Mouse (Mus musculus): ENCODE results near the gene Nckap1.
A peak's percentile ranks its signal among the peaks of the same experiment; 100 is the strongest.

Gene Nckap1

DNA sequence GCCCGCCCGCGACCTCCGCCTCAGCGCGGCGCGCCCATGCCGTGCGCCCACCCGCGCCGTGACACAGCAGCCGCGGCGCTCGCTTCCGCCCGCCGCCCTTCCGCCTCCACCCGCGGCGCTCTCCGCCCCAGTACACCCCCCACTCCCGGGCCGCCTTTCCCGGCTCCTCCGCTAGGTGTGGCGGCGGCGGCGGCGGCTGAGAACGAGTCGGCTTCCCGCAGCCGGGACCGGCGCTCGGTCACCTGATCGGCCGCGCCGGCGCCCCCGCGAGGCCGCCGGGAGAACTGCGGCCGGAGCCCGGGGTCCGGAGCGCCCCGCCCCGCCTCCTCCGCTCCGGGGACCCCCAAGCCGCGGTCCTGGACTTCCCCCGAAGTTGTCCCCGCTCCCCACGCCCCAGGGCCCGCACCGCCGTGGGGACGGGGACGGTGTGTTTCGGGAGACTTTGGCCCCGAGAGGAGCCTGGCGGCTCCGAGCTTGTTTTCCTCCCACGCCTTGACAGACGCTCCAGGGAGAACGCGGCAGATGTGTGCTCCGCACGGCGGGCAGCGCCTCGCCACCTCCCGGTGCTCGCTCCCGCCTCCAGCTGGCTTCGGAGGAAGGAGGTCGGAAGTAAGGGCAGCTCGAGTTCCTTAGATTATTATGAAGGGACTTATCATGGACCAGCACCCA, at the start of gene Nckap1:
Gene Nckap1 (minus strand): TSS at position 338 of the 669 bp plus-strand sequence.
- DNase-seq (ENCODE audit: low spot score in 2 of 2) = peak; percentile 73 to 79

DNA sequence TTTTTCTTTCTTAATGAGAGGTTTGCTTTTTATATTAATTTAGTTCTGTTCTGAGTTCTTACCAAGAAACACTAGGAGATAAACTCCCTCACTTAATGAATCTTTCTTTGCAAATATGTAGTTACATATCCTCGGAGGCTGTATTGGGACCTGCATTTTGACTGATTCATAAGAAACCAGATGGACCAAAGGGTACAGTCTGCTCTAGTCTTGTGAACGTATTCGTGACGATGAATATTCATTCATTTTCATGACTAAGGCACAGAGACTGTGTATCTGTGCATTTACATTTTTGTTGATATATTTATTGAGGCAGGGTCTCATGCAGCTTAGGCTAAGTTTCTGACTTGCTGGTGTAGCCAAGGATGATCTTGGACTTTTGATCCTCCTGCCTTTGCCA, 43.3 kb upstream of the Nckap1 start:
- no peak for DNase-seq (ENCODE audit: low spot score in 2 of 2)

DNA sequence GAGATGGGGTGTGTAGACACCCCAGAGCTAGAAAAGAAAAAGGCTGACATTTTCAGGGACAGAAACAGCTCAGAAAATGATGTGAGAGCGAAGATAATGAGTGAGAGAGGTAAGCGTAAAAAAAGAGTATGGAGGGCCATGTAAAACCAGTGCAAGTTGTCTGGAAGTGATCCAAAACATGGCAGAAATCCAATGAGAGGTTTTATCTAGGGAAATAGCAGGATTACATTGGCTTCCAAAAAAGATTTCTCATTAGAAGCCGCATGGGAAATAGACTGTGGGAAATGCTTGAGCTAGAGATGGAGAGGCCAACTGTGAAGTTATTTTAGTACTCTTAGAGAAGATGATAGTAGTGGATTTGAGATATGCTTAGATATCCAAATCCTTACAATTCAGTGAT, 40.7 kb upstream of the Nckap1 start:
- no peak for DNase-seq (ENCODE audit: low spot score in 2 of 2)

DNA sequence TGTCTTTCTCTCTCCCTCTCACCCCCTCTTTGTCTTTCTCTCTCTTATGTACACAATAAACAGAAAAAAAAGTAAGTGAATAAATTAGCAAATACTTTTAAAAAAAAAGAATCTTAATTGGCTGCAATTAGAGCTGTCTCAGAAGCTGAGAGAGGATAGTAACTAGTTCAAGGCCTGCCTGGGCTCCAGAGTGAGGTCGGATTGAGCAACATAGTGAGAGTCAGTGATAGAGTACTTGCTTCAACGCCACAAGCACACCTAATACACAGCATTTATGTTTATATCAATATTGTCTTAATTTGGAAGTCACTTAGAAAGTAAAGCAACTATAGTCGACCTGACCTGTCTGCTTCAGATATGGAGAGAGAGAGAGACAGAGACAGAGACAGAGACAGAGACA, 37.8 kb upstream of the Nckap1 start:
- DNase-seq (ENCODE audit: low spot score in 2 of 2) = no peak

DNA sequence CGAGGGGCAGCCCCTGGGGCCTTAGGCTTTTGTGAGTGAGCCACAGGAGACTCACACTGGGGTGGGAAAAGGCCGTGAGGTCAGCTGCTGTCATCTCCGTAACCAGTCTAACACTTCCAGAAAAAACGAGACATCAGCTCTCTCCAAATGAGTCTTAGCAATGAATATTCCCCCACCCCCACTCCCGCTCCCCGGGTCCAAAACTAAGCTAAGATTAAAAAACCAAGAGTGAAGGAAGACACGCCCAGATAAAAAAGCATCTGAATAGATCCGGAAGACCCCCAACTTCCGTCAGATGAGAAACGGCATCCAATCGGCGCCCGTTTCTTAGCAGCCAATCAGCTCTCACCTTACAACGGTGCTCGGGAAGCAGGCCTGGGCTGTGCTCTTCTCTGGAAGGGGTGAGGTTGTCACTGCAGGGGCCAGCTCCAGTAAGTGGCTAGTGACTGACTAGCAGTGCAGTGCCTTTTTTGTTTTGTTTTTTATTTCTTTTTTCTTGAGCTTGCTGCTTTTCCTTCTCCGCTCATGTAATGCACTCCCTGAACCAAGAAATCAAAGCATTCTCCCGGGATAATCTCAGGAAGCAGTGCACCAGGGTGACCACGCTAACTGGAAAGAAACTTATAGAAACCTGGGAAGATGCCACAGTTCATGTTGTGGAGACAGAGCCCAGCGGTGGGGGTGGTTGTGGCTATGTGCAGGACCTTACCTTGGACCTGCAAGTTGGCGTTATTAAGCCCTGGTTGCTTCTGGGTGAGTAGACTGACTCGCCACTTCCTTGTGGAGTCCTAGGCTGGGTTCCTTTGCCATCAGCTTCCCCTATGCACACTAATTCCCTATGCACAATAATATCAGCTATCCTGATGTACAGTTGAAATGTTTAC, 35.9 kb upstream of the Nckap1 start, which contains the start of the genes Dusp19 and Nup35:
Gene Dusp19 (plus strand): TSS at position 192 of the 884 bp plus-strand sequence.
Gene Nup35 (plus strand): TSS at position 383 of the 884 bp plus-strand sequence.
- DNase-seq (ENCODE audit: low spot score in 2 of 2) = peak; percentile 93

DNA sequence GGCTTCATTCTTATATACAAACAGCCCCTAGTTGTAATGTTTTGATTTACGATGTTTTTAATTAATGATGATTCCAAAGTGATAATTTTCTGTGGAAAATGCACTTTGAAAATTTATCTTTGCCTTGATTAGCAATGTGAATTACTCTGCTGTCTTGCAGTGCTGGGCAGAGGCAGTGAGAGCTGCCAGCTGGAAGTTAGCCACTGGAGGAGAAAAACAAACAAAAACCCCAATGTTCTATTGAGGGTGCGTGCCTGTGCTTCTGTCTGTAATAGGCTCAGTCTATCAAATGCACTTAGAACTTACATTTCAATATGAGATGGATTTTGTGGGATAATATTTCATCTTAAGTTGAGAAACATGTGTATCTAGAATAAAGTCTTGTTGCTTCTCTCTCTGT, 31.6 kb upstream of the Nckap1 start:
- DNase-seq (ENCODE audit: low spot score in 2 of 2) = no peak

DNA sequence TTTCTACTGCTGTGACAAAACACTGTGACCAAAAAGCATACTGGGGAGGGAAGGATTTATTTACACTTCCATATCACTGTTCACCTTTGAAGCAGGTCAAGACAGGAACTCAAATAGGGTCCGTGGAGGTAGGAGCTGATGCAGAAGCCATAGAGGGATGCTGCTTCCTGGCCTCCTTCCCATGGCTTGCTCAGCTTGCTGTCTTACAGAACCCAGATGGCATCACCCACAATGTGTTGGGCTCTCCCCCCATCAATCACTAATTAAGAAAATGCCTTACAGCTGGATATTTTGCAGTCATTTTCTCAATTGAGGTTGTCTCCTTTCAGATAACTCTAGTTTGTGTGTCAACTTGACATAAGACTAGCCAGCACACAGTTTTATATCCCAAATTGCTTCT, 31.1 kb upstream of the Nckap1 start:
- no peak for DNase-seq (ENCODE audit: low spot score in 2 of 2)

DNA sequence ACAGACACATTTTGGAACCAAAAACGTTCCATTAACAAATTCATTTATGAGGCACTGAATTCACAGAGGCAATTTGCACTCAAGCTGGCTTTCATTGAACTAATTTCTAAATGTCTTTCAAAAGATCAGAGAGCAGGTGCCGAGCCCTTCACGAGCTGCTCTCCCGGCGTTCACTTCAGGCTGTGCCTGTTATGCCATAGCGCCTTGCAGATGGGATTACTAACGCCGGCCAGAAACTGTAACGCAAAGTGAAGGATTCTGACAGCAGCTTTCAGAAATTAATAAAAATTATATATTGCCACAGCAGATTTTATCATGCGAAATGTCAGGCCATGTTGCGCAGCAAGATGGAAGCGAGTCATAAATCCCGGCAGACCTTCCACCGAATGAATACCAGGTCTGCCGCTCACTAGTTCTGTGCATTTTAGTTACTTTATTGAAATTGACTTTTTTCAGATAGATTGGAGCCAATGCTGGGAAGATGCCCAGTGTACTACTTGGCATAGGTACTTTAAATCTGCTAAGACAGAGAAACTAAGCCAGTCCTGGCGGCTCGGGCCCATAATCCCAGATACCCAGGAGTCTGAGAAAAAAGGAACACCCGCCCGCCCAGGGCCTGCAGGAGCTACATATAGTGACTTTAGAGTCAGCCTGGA, 22.7 kb upstream of the Nckap1 start:
- DNase-seq (ENCODE audit: low spot score in 2 of 2) = no peak

DNA sequence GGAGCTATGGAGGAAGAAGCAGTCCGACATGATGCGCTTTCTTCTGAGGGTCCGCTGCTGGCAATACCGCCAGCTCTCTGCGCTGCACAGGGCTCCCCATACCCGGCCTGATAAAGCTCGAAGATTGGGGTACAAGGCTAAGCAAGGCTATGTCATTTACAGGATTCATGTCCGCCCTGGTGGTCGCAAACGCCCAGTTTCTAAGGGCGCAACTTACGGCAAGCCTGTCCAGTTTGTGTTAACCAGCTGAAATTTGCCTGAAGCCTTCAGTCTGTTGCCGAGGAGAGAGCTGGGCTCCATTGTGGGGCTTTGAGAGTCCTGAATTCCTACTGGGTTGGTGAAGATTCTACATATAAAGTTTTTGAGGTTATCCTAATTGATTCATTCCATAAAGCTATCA, 21.6 kb upstream of the Nckap1 start:
- DNase-seq (ENCODE audit: low spot score in 2 of 2) = no peak

DNA sequence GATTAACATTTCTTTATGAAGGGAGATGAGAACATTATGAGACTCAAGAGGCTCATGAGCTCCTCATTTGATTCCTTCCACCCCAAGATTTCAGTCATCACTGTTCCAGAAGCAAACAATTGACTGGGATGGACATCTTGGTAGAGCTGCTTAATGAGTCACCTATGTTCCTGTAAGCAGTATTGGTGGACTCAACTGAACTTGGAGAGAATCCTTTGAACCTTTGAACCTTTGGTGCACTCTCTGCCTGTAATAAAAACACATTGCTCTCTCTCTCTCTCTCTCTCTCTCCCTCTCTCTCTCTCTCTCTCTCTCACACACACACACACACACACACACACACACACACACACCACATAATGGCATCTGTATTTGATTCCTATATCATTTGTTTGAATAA, 19.4 kb upstream of the Nckap1 start:
- no peak for DNase-seq (ENCODE audit: low spot score in 2 of 2)

DNA sequence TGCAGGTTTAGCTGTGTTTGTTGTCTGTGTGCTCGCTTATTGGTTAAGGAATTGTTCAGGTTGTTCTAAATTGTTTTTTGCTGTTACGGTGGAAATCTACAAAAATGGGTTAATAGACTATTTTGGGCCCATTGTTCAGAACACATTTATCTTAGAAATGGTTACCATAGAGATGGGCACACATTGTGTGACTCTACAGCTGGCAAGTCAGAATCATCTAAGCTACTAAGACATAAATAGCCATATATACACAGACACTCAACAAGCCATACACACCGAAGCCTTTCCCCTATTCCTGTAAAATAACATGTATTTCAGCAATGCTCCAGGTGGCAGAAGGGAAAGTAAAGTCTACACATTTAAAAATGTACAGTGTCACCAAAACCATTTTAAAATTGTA, 18.7 kb upstream of the Nckap1 start:
- no peak for DNase-seq (ENCODE audit: low spot score in 2 of 2)

DNA sequence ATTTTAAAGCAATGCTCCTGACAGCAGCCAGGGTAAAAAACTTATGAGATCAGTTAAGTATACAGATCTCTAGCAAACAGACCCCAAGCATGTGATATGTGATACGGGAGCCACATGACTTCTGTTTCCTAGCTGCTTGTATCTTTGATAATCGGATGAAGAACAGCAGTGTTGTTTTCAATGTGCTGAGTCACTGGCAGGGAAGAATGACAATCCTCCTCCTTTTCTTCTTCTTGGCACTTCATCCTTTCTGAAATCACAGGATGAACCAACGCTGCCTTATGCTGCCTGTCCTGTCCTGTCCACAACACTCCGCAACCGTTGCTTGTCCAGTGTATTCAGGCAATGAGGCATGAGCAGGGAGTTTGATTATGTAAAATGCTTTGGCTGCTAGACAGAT, 15.8 kb upstream of the Nckap1 start:
- no peak for DNase-seq (ENCODE audit: low spot score in 2 of 2)

DNA sequence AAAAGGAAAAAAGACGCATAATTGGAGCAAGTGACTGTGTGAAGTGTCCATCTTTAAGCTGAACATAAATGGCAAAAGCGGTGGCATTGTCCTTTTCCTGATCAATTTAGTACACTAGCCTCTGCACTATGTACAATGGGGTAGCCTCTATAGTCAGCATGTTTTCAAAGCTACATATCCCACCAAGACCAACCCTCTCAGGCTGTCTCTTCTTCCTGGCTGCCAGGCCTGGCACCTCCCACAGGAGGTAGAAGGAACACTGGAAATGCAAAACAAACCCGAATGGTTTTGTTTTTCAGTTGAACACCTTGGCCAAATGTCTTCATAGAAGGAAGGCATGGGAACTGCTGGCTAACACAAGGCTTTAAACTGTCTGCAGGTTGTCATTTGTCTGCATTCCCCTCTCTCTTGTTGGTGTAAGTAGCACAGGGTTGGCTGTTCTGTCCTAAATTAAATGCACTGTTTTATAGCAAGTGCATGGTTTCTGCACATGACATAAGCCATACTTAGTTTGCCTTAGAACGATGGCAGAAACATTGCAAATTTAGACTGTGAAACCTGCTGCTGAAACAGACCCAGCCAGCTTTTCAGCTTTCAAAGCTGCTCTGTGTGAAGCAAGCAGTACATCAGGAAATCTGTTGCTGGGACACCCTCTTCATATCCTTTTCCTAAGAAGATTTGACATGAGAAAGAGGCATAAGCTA, 13.2 kb upstream of the Nckap1 start:
- peak; percentile 26 to 75 for DNase-seq (ENCODE audit: low spot score in 2 of 2)

DNA sequence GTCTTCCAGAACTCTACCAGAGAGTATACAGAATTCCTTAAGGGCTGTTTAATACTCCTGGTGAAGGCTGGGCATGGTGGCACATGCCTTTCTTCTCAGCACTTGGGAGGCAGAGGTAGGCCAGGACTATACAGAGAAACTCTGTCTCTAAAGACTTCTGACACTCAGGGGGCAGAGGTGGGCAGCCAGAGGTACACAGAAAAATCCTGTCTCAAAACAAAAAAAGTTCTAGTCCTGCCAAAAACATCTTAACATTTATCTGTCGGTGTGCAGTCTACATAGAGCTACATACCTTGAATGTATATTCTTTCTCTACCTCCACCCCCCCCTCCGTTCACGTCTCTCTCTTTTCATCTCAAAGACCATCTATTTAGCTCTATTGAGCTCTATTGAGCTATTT, 1.2 kb upstream of the Nckap1 start:
- DNase-seq (ENCODE audit: low spot score in 2 of 2) = no peak

DNA sequence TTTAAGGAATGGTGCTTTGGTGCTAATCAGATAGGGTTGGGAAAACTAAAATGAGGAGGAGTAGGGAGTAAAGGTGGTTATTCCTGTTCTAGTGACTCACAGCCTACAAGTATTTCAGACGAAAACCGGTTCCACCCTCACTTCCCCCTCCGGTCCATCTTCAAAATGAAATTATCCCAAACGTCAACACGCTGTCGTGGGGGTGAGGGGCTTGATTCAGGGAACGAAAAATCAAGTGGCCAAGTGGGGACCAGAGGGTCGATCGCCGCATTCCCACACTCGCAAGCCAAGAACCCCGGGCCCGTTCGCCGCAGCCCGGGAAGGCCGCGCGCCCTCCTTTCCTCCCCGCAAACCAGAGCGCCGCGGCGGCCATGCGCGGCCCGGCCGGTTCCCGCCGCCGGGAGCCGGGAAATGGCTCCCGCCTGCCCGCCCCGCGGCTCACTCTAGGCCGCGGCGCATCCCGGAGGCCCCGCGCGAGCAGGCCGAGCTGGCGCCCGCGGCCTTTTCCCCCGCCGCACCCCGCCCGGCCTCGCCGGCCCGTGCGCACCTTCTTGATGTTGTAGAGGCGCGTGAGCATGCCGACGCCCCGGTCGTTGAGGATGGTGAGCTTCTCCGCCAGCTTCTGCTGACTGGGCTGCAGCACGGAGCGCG, 744 bp downstream of the Nckap1 start:
- peak in 1 of 2 experiments; percentile 22 for DNase-seq (ENCODE audit: low spot score in 2 of 2)

DNA sequence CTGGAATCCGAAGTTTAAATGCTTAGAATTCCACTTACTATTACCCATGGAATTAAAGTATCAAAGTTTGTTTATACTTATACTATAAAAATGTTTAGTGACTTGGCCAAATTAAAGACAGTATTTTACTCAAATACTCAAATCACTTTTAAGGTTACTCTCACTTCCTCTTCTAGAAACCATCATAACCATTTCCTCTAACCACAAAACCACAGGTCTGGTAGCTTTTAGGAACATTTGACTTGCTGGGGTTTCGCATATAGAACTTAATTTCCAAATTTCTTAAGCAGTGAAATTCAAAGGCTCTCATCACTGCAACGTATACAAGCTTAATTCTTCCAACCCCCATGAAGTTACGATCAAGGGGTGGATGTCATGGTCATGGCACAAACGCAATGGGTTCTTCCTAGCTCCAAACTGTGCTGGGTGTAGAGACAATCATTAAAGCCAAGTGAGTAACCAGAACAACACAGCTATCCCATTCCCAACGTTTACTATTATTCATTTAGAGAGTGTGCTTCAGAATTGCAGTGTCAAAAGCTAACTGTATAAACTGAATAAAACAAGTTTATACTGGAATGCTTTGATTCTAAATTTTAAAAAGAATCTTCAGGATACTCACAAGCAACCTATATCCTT, 1.8 kb downstream of the Nckap1 start:
- DNase-seq (ENCODE audit: low spot score in 2 of 2) = no peak

DNA sequence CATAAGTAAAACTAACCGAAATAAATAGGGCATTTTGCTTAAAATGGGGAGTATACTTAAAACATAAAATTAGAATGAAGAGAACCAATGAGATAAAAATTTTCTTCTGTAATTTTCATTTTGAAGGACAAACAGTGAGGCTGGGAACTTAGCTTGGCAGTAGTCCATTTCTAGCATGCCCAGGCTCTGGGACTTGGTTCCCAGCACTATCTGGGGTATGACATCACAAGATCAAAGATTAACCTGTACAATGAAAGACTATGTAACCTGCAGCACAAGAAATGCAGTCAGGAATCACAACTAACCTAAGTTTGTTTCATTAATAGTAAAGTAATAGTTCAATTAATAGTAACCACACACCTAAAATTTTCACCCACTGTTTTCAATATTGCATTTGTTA, 3.9 kb downstream of the Nckap1 start:
- DNase-seq (ENCODE audit: low spot score in 2 of 2) = no peak

DNA sequence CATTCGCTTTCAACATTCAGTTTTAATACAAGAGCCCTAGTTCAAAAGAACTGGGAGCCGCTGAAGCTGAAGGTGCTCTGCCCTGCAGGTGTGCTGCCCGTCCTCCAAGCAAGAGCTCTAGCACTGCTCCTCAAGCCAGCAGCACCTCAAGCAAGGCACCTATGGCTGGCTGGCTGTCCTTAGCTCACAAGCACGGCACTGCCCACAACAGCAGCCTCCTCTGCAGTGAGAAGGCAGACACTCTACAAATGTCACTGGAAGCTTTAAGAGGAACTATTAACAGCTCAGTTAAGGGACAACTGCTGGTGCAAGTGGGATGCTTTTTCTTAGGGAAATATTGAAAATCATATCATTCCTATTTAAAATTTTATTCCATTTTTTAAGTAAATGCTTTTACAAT, 10.5 kb downstream of the Nckap1 start:
- no peak for DNase-seq (ENCODE audit: low spot score in 2 of 2)

DNA sequence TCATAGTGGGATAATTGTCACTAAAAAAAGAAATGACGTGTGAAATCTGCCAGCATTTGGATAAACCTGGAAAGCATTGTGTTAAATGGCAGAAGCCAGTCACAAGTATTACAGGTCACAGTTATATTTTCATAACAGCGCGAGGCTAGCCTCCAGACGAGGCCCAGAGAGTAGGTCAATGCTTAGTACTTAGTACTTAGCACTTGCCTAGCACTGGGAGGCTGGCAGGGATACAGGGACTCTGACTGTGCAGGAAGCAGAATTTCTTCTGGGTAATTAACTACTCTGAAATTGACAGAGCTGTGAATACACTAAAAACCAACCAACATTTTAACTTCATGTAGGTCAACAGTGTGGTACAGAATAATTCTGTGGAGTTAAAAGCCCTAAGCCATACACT, 13.8 kb downstream of the Nckap1 start:
- DNase-seq (ENCODE audit: low spot score in 2 of 2) = no peak

DNA sequence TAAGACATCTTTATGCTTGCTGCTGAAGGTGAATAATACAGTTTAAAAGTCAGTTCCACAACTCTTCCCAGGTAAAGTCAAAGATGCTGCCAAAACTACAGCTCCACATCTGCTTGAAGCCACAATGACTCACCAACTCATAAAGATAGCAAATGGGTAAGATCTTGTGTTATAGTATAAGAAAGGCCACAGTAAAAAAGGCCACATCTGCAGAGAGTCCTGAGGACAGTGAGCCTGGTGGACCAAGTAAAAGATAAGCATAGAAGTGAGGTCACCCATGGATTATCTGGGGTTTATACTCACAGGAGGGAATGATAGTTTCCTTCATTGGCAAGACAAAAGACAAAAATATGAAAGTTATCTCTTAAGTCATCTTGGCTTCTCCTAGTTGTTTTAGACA, 18.9 kb downstream of the Nckap1 start:
- no peak for DNase-seq (ENCODE audit: low spot score in 2 of 2)

DNA sequence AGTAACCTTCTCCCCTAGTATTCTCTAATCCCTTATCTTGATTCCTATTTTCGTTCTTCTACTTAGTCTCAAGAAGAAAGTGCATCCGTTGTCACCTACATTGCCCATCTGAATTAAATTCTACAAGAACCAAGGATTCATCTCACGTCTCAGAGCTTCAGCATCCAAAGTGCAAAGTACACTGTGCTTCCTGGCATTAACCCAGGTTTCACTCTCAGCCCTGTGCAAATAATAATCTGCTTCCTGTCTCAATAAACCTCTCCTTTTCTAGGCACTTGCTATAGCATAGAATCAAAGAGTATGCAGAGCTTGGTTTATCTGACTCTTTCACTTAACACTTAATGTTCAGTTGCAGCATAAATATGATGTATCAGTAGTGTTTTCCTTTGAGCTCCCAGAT, 19.7 kb downstream of the Nckap1 start:
- no peak for DNase-seq (ENCODE audit: low spot score in 2 of 2)

Measured in right cerebral cortex, postnatal 36 days (tissue).